ENCODE assay signal across 17 mouse cellular contexts in genomic region chr13:73346131-73346530, GRCm38 (mm10). TPM values are rescaled to one million over a fixed set of nuclear protein-coding genes. Genes with fewer than 3 reads are reported as not detected.
DNase-seq lines count a peak whose midpoint lies in the region; ATAC-seq and TF ChIP-seq lines count a peak whose summit lies in the region.
"Had no signal": no experiment of that assay in that cellular context is flagged by ENCODE, and none has a peak within 500 bp of the region (broad histone marks: within the 10 kb centered on the region; RNA-seq: fewer than 3 reads in every experiment).

No protein-coding gene starts in this region.

- H3K9ac ChIP-seq in forebrain, embryonic 14.5 days (ENCODE audit: low read length): no peak overlapping the region
- H3K9ac ChIP-seq in hindbrain, embryonic 11.5 days (ENCODE audit: low read depth, low read length): no peak overlapping the region
- H3K9ac ChIP-seq in hindbrain, embryonic 16.5 days (ENCODE audit: low read depth, low read length): no peak overlapping the region
- H3K9ac ChIP-seq: forebrain, embryonic 15.5 days; hindbrain, embryonic 14.5 days; liver, embryonic 13.5 days; neural tube, embryonic 13.5 days had no signal

- no peak for ATAC-seq in forebrain, embryonic 14.5 days
- ATAC-seq in hindbrain, embryonic 11.5 days (ENCODE audit: low FRiP score): no peak
- no peak for ATAC-seq in hindbrain, embryonic 16.5 days
- ATAC-seq: forebrain, embryonic 15.5 days had no signal

- DNase-seq in forebrain, embryonic 10.5 days (ENCODE audit: extremely low spot score, low spot score): no peak
- no peak for DNase-seq in forebrain, embryonic 14.5 days (ENCODE audit: low spot score)
- DNase-seq in hindbrain, embryonic 11.5 days (ENCODE audit: low spot score): peak; percentile 25
- DNase-seq in embryo, embryonic 11 days: peak; percentile 57
- DNase-seq in spleen, postnatal 14 days (ENCODE audit: low spot score in 2 of 2): no peak
- no peak for DNase-seq in cerebellum, adult 9-11 months
- DNase-seq: adrenal gland, postnatal 25 days; cerebellum, postnatal 25 days; gastrocnemius, postnatal 14 days; kidney, adult 18-20 months; liver, embryonic 13.5 days had no signal

- H3K9me3 ChIP-seq in forebrain, embryonic 10.5 days: no peaks in the 10 kb centered on the region
- H3K9me3 ChIP-seq in forebrain, embryonic 14.5 days (replicated peaks; ENCODE audit: control insufficient read depth, low read length): no peaks in the 10 kb centered on the region
- H3K9me3 ChIP-seq in hindbrain, embryonic 11.5 days (ENCODE audit: control insufficient read depth, low read length): no peaks in the 10 kb centered on the region
- H3K9me3 ChIP-seq in hindbrain, embryonic 16.5 days (ENCODE audit: control insufficient read depth, low read length): no peaks in the 10 kb centered on the region
- H3K9me3 ChIP-seq in E14TG2a.4 (ENCODE audit: low read length): no peaks in the 10 kb centered on the region
- H3K9me3 ChIP-seq: forebrain, embryonic 15.5 days; liver, embryonic 13.5 days; neural tube, embryonic 13.5 days had no signal

- H3K27ac ChIP-seq in forebrain, embryonic 10.5 days: peak overlapping the region; percentile 80
- H3K27ac ChIP-seq in forebrain, embryonic 14.5 days (ENCODE audit: low read depth, low read length): no peak overlapping the region
- H3K27ac ChIP-seq in hindbrain, embryonic 11.5 days (ENCODE audit: low read depth, low read length): no peak overlapping the region
- H3K27ac ChIP-seq in hindbrain, embryonic 16.5 days (ENCODE audit: low read depth, low read length): no peak overlapping the region
- H3K27ac ChIP-seq: forebrain, embryonic 15.5 days; hindbrain, embryonic 14.5 days; layer of hippocampus, adult 2 months; liver, embryonic 13.5 days; neural tube, embryonic 13.5 days had no signal

- no peak overlapping the region for H3K4me3 ChIP-seq in forebrain, embryonic 10.5 days
- no peak overlapping the region for H3K4me3 ChIP-seq in forebrain, embryonic 14.5 days (ENCODE audit: low read depth, low read length)
- no peak overlapping the region for H3K4me3 ChIP-seq in hindbrain, embryonic 11.5 days (ENCODE audit: low read depth, low read length)
- H3K4me3 ChIP-seq in hindbrain, embryonic 16.5 days (ENCODE audit: low read length): no peak overlapping the region
- peak overlapping the region; percentile 81 for H3K4me3 ChIP-seq in E14TG2a.4 (replicated peaks; ENCODE audit: low read length)
- H3K4me3 ChIP-seq: forebrain, embryonic 15.5 days; layer of hippocampus, adult 2 months; liver, embryonic 13.5 days; neural tube, embryonic 13.5 days had no signal

- H3K4me1 ChIP-seq in forebrain, embryonic 10.5 days: peaks cover 18% of the 10 kb centered on the region
- H3K4me1 ChIP-seq in forebrain, embryonic 14.5 days (ENCODE audit: control insufficient read depth, insufficient read depth, low read length): no peaks in the 10 kb centered on the region
- no peaks in the 10 kb centered on the region for H3K4me1 ChIP-seq in hindbrain, embryonic 11.5 days (replicated peaks; ENCODE audit: control insufficient read depth, insufficient read depth, low read length)
- H3K4me1 ChIP-seq in hindbrain, embryonic 16.5 days (ENCODE audit: control insufficient read depth, insufficient read depth, low read depth, low read length): no peaks in the 10 kb centered on the region
- H3K4me1 ChIP-seq in E14TG2a.4 (replicated peaks; ENCODE audit: low read depth, low read length): peaks cover 66% of the 10 kb centered on the region
- H3K4me1 ChIP-seq: forebrain, embryonic 15.5 days; neural tube, embryonic 13.5 days had no signal

- H3K27me3 ChIP-seq in forebrain, embryonic 10.5 days (ENCODE audit: poor library complexity, severe bottlenecking): no peaks in the 10 kb centered on the region
- no peaks in the 10 kb centered on the region for H3K27me3 ChIP-seq in forebrain, embryonic 14.5 days (replicated peaks; ENCODE audit: control insufficient read depth, insufficient read depth, low read length)
- no peaks in the 10 kb centered on the region for H3K27me3 ChIP-seq in hindbrain, embryonic 11.5 days (ENCODE audit: control insufficient read depth, insufficient read depth, low read length)
- H3K27me3 ChIP-seq in hindbrain, embryonic 16.5 days (replicated peaks; ENCODE audit: control insufficient read depth, insufficient read depth, low read length): no peaks in the 10 kb centered on the region
- no peaks in the 10 kb centered on the region for H3K27me3 ChIP-seq in E14TG2a.4 (ENCODE audit: insufficient read depth, low read length)
- H3K27me3 ChIP-seq: forebrain, embryonic 15.5 days; liver, embryonic 13.5 days had no signal

- no peak overlapping the region for H3K4me2 ChIP-seq in forebrain, embryonic 14.5 days (ENCODE audit: low read length)
- no peak overlapping the region for H3K4me2 ChIP-seq in hindbrain, embryonic 11.5 days (replicated peaks; ENCODE audit: low read depth, low read length)
- no peak overlapping the region for H3K4me2 ChIP-seq in hindbrain, embryonic 16.5 days (ENCODE audit: low read length)
- H3K4me2 ChIP-seq: forebrain, embryonic 15.5 days; hindbrain, embryonic 14.5 days; liver, embryonic 13.5 days; neural tube, embryonic 13.5 days had no signal

- 31% methylated on average over 2 of the region's 2 CpGs for WGBS in forebrain, embryonic 10.5 days
- 43% methylated on average over 2 of the region's 2 CpGs for WGBS in forebrain, embryonic 14.5 days
- WGBS in hindbrain, embryonic 11.5 days: 54% methylated on average over 2 of the region's 2 CpGs
- 41% methylated on average over 2 of the region's 2 CpGs for WGBS in hindbrain, embryonic 16.5 days

- no peaks in the 10 kb centered on the region for H3K36me3 ChIP-seq in forebrain, embryonic 10.5 days (replicated peaks)
- H3K36me3 ChIP-seq in forebrain, embryonic 14.5 days (ENCODE audit: control insufficient read depth, insufficient read depth, low read length): no peaks in the 10 kb centered on the region
- H3K36me3 ChIP-seq in hindbrain, embryonic 11.5 days (ENCODE audit: control insufficient read depth, insufficient read depth, low read length): no peaks in the 10 kb centered on the region
- no peaks in the 10 kb centered on the region for H3K36me3 ChIP-seq in hindbrain, embryonic 16.5 days (ENCODE audit: control insufficient read depth, insufficient read depth, low read length)
- H3K36me3 ChIP-seq in E14TG2a.4 (ENCODE audit: insufficient read depth, low read length): peaks cover 40% of the 10 kb centered on the region
- H3K36me3 ChIP-seq: forebrain, embryonic 15.5 days; liver, embryonic 13.5 days; neural tube, embryonic 13.5 days had no signal

- TF ChIP-seq CTCF in E14TG2a.4 (conservative IDR thresholded peaks at IDR 0.05; ENCODE audit: low read length): no peak

RNA-seq across cellular contexts. Expression of gene Ndufs6, which starts 17.8 kb away (rescaled TPM):
- 383 and 405 TPM in 2 replicates for polyA plus RNA-seq in forebrain, embryonic 10.5 days (2016; fragmentation: Nextera tagmentation; extraction: Ambion mirVana)
- polyA plus RNA-seq in forebrain, embryonic 14.5 days (2014; fragmentation: Nextera tagmentation; extraction: Ambion mirVana): 330 and 443 TPM in 2 replicates
- polyA plus RNA-seq in hindbrain, embryonic 11.5 days (2014; fragmentation: Nextera tagmentation; extraction: Ambion mirVana): 311 and 321 TPM in 2 replicates
- polyA plus RNA-seq in hindbrain, embryonic 16.5 days (2015; fragmentation: Nextera tagmentation; extraction: Ambion mirVana): 415 and 483 TPM in 2 replicates

RNA-seq across cellular contexts. Expression of gene Mrpl36, which starts 17.8 kb away (rescaled TPM):
- polyA plus RNA-seq in forebrain, embryonic 10.5 days (2016; fragmentation: Nextera tagmentation; extraction: Ambion mirVana): 143 and 145 TPM in 2 replicates
- polyA plus RNA-seq in forebrain, embryonic 14.5 days (2014; fragmentation: Nextera tagmentation; extraction: Ambion mirVana): 94.9 and 113 TPM in 2 replicates
- polyA plus RNA-seq in hindbrain, embryonic 11.5 days (2014; fragmentation: Nextera tagmentation; extraction: Ambion mirVana): 121 and 125 TPM in 2 replicates
- 72.4 and 80.5 TPM in 2 replicates for polyA plus RNA-seq in hindbrain, embryonic 16.5 days (2015; fragmentation: Nextera tagmentation; extraction: Ambion mirVana)

Comparison
In these comparisons a context has a peak if more than half of its experiments do, and no peak if none do; other contexts are left out.
1. DNase-seq: peak in hindbrain, embryonic 11.5 days (single experiment) and embryo, embryonic 11 days (single experiment); none in forebrain, embryonic 10.5 days (single experiment), forebrain, embryonic 14.5 days (single experiment), spleen, postnatal 14 days (0 of 2) and cerebellum, adult 9-11 months (single experiment).